ENCODE assay signal across 26 mouse cellular contexts in genomic region chr7:28476191-28476590, GRCm38 (mm10). TPM values are rescaled to one million over a fixed set of nuclear protein-coding genes. Genes with fewer than 3 reads are reported as not detected.
DNase-seq lines count a peak whose midpoint lies in the region; ATAC-seq and TF ChIP-seq lines count a peak whose summit lies in the region.
"Had no signal": no experiment of that assay in that cellular context is flagged by ENCODE, and none has a peak within 500 bp of the region (broad histone marks: within the 10 kb centered on the region; RNA-seq: fewer than 3 reads in every experiment).

No protein-coding gene starts in this region.

- WGBS in forebrain, postnatal 0 days = 95% methylated on average over 6 of the region's 6 CpGs
- WGBS in forebrain, embryonic 13.5 days = 89% methylated on average over 6 of the region's 6 CpGs
- WGBS in liver, embryonic 14.5 days (ENCODE audit: insufficient replicate concordance) = 78% methylated on average over 6 of the region's 6 CpGs
- 85% methylated on average over 6 of the region's 6 CpGs for WGBS in liver, embryonic 11.5 days
- WGBS in midbrain, embryonic 11.5 days = 87% methylated on average over 6 of the region's 6 CpGs
- WGBS in midbrain, embryonic 14.5 days = 94% methylated on average over 6 of the region's 6 CpGs
- WGBS in small intestine, adult 2 months = 88% methylated on average over 6 of the region's 6 CpGs
- 88% methylated on average over 6 of the region's 6 CpGs for WGBS in kidney, embryonic 14.5 days

- H3K9me3 ChIP-seq in forebrain, postnatal 0 days (ENCODE audit: low read length) = no peaks in the 10 kb centered on the region
- H3K9me3 ChIP-seq in forebrain, embryonic 13.5 days (replicated peaks) = no peaks in the 10 kb centered on the region
- H3K9me3 ChIP-seq in liver, embryonic 14.5 days (ENCODE audit: control insufficient read depth, low read length) = no peaks in the 10 kb centered on the region
- H3K9me3 ChIP-seq in liver, embryonic 11.5 days (ENCODE audit: control insufficient read depth, low read length) = no peaks in the 10 kb centered on the region
- no peaks in the 10 kb centered on the region for H3K9me3 ChIP-seq in midbrain, embryonic 11.5 days (ENCODE audit: control insufficient read depth, low read length)
- H3K9me3 ChIP-seq in midbrain, embryonic 14.5 days (ENCODE audit: control insufficient read depth, low read length) = no peaks in the 10 kb centered on the region
- H3K9me3 ChIP-seq in kidney, embryonic 14.5 days (ENCODE audit: control insufficient read depth, low read length) = no peaks in the 10 kb centered on the region
- H3K9me3 ChIP-seq: embryonic facial prominence, embryonic 12.5 days; heart, embryonic 15.5 days; hindbrain, embryonic 10.5 days; hindbrain, embryonic 15.5 days had no signal

- no peaks in the 10 kb centered on the region for H3K36me3 ChIP-seq in forebrain, postnatal 0 days (ENCODE audit: insufficient read depth)
- H3K36me3 ChIP-seq in forebrain, embryonic 13.5 days (ENCODE audit: poor library complexity, severe bottlenecking) = no peaks in the 10 kb centered on the region
- no peaks in the 10 kb centered on the region for H3K36me3 ChIP-seq in liver, embryonic 14.5 days (replicated peaks; ENCODE audit: control insufficient read depth, insufficient read depth, low read depth)
- H3K36me3 ChIP-seq in liver, embryonic 11.5 days (ENCODE audit: control insufficient read depth, insufficient read depth, low read length) = no peaks in the 10 kb centered on the region
- H3K36me3 ChIP-seq in midbrain, embryonic 11.5 days (ENCODE audit: control insufficient read depth, insufficient read depth, low read length) = no peaks in the 10 kb centered on the region
- no peaks in the 10 kb centered on the region for H3K36me3 ChIP-seq in midbrain, embryonic 14.5 days (ENCODE audit: control insufficient read depth, insufficient read depth, low read length)
- no peaks in the 10 kb centered on the region for H3K36me3 ChIP-seq in small intestine, adult 2 months (ENCODE audit: control insufficient read depth, insufficient read depth, low read length)
- no peaks in the 10 kb centered on the region for H3K36me3 ChIP-seq in kidney, embryonic 14.5 days (ENCODE audit: control insufficient read depth, insufficient read depth, low read length)
- H3K36me3 ChIP-seq: embryonic facial prominence, embryonic 12.5 days; heart, embryonic 15.5 days; hindbrain, embryonic 10.5 days; hindbrain, embryonic 15.5 days had no signal

- no peaks in the 10 kb centered on the region for H3K27me3 ChIP-seq in forebrain, postnatal 0 days (ENCODE audit: insufficient read depth, low read length)
- H3K27me3 ChIP-seq in forebrain, embryonic 13.5 days = no peaks in the 10 kb centered on the region
- H3K27me3 ChIP-seq in liver, embryonic 14.5 days (ENCODE audit: control insufficient read depth, insufficient read depth, low read length) = no peaks in the 10 kb centered on the region
- H3K27me3 ChIP-seq in liver, embryonic 11.5 days (replicated peaks; ENCODE audit: control insufficient read depth, insufficient read depth, low read length) = no peaks in the 10 kb centered on the region
- no peaks in the 10 kb centered on the region for H3K27me3 ChIP-seq in midbrain, embryonic 11.5 days (ENCODE audit: control insufficient read depth, insufficient read depth, low read length)
- no peaks in the 10 kb centered on the region for H3K27me3 ChIP-seq in midbrain, embryonic 14.5 days (ENCODE audit: control insufficient read depth, insufficient read depth, low read length)
- H3K27me3 ChIP-seq in small intestine, adult 2 months (ENCODE audit: control insufficient read depth, insufficient read depth, low read length) = 0 out of 2 replicates have a peak, but pooled peaks cover 4% of the 10 kb centered on the region
- no peaks in the 10 kb centered on the region for H3K27me3 ChIP-seq in kidney, embryonic 14.5 days (ENCODE audit: control insufficient read depth, insufficient read depth, low read length)
- H3K27me3 ChIP-seq: embryonic facial prominence, embryonic 12.5 days; heart, embryonic 15.5 days; hindbrain, embryonic 15.5 days had no signal

- no peak overlapping the region for H3K9ac ChIP-seq in forebrain, postnatal 0 days
- no peak overlapping the region for H3K9ac ChIP-seq in forebrain, embryonic 13.5 days
- H3K9ac ChIP-seq in liver, embryonic 14.5 days (replicated peaks) = no peak overlapping the region
- no peak overlapping the region for H3K9ac ChIP-seq in liver, embryonic 11.5 days (ENCODE audit: low read depth, low read length)
- H3K9ac ChIP-seq in midbrain, embryonic 11.5 days (ENCODE audit: low read length) = no peak overlapping the region
- no peak overlapping the region for H3K9ac ChIP-seq in midbrain, embryonic 14.5 days (replicated peaks; ENCODE audit: low read length)
- no peak overlapping the region for H3K9ac ChIP-seq in kidney, embryonic 14.5 days (ENCODE audit: low read depth, low read length)
- H3K9ac ChIP-seq: embryonic facial prominence, embryonic 12.5 days; heart, embryonic 15.5 days; hindbrain, embryonic 15.5 days had no signal

- no peak overlapping the region for H3K4me3 ChIP-seq in forebrain, postnatal 0 days (ENCODE audit: low read depth, low read length)
- H3K4me3 ChIP-seq in forebrain, embryonic 13.5 days = no peak overlapping the region
- H3K4me3 ChIP-seq in liver, embryonic 14.5 days (ENCODE audit: insufficient read depth in 1 of 2, low read depth in 2 of 2, low read length in 2 of 2) = no peak overlapping the region
- no peak overlapping the region for H3K4me3 ChIP-seq in liver, embryonic 11.5 days (ENCODE audit: low read depth, low read length)
- no peak overlapping the region for H3K4me3 ChIP-seq in midbrain, embryonic 11.5 days (ENCODE audit: low read depth, low read length)
- H3K4me3 ChIP-seq in midbrain, embryonic 14.5 days (replicated peaks; ENCODE audit: low read depth, low read length) = no peak overlapping the region
- H3K4me3 ChIP-seq in small intestine, adult 2 months (ENCODE audit: low read depth, low read length) = no peak overlapping the region
- H3K4me3 ChIP-seq in kidney, embryonic 14.5 days (ENCODE audit: low read length) = no peak overlapping the region
- H3K4me3 ChIP-seq: embryonic facial prominence, embryonic 12.5 days; heart, adult 2 months; heart, embryonic 15.5 days; hindbrain, embryonic 10.5 days; hindbrain, embryonic 15.5 days had no signal

- TF ChIP-seq POLR2A in small intestine, adult 2 months (IDR thresholded peaks at IDR 0.05; ENCODE audit: low read depth, low read length) = no peak

- 0 out of 2 replicates have a peak, but pooled peaks have one; percentile 12 for TF ChIP-seq CTCF in forebrain, postnatal 0 days (IDR thresholded peaks at IDR 0.05; ENCODE audit: low read depth)
- peak; percentile 16; the same call in 1 of the 2 replicates for TF ChIP-seq CTCF in liver, embryonic 14.5 days (IDR thresholded peaks at IDR 0.05; ENCODE audit: low read depth)
- peak; percentile 9; the same call in 1 of the 2 replicates for TF ChIP-seq CTCF in small intestine, adult 2 months (IDR thresholded peaks at IDR 0.05; ENCODE audit: extremely low read depth, insufficient read length, insufficient replicate concordance, low read depth, low read length)

- no peak for TF ChIP-seq EP300 in liver, embryonic 14.5 days (IDR thresholded peaks at IDR 0.05; ENCODE audit: low read depth)

- H3K4me2 ChIP-seq in forebrain, postnatal 0 days (ENCODE audit: low read depth) = no peak overlapping the region
- H3K4me2 ChIP-seq in forebrain, embryonic 13.5 days = no peak overlapping the region
- H3K4me2 ChIP-seq in liver, embryonic 14.5 days (ENCODE audit: low read depth) = no peak overlapping the region
- H3K4me2 ChIP-seq in liver, embryonic 11.5 days = no peak overlapping the region
- no peak overlapping the region for H3K4me2 ChIP-seq in midbrain, embryonic 11.5 days
- no peak overlapping the region for H3K4me2 ChIP-seq in midbrain, embryonic 14.5 days (ENCODE audit: low read length)
- H3K4me2 ChIP-seq in kidney, embryonic 14.5 days (replicated peaks; ENCODE audit: low read depth, low read length) = no peak overlapping the region
- H3K4me2 ChIP-seq: embryonic facial prominence, embryonic 12.5 days; heart, embryonic 11.5 days; heart, embryonic 15.5 days; hindbrain, embryonic 15.5 days had no signal

- ATAC-seq in forebrain, postnatal 0 days = no peak
- no peak for ATAC-seq in forebrain, embryonic 13.5 days
- ATAC-seq in liver, embryonic 14.5 days (ENCODE audit: insufficient read depth) = no peak
- no peak for ATAC-seq in liver, embryonic 11.5 days (replicated peaks; ENCODE audit: low FRiP score)
- ATAC-seq in midbrain, embryonic 11.5 days (ENCODE audit: low FRiP score) = no peak
- ATAC-seq in midbrain, embryonic 14.5 days (ENCODE audit: low FRiP score, low TSS enrichment) = no peak
- ATAC-seq in kidney, embryonic 14.5 days (ENCODE audit: low FRiP score, low TSS enrichment) = no peak
- ATAC-seq: forebrain, embryonic 16.5 days had no signal

- H3K4me1 ChIP-seq in forebrain, postnatal 0 days (ENCODE audit: insufficient read depth) = no peaks in the 10 kb centered on the region
- H3K4me1 ChIP-seq in forebrain, embryonic 13.5 days = no peaks in the 10 kb centered on the region
- no peaks in the 10 kb centered on the region for H3K4me1 ChIP-seq in liver, embryonic 14.5 days (replicated peaks; ENCODE audit: control insufficient read depth in 2 of 2, insufficient read depth in 2 of 2, low read length in 1 of 2)
- no peaks in the 10 kb centered on the region for H3K4me1 ChIP-seq in liver, embryonic 11.5 days (replicated peaks; ENCODE audit: control insufficient read depth, insufficient read depth, low read length)
- no peaks in the 10 kb centered on the region for H3K4me1 ChIP-seq in midbrain, embryonic 11.5 days (ENCODE audit: control insufficient read depth, insufficient read depth, low read length)
- H3K4me1 ChIP-seq in midbrain, embryonic 14.5 days (ENCODE audit: control insufficient read depth, insufficient read depth, low read length) = no peaks in the 10 kb centered on the region
- peaks cover 11% of the 10 kb centered on the region for H3K4me1 ChIP-seq in small intestine, adult 2 months (ENCODE audit: control insufficient read depth, insufficient read depth, insufficient read length, low read length)
- no peaks in the 10 kb centered on the region for H3K4me1 ChIP-seq in kidney, embryonic 14.5 days (ENCODE audit: control insufficient read depth, insufficient read depth, low read length)
- H3K4me1 ChIP-seq: embryonic facial prominence, embryonic 12.5 days; hindbrain, embryonic 15.5 days had no signal

- H3K27ac ChIP-seq in forebrain, postnatal 0 days (ENCODE audit: low read depth, low read length) = no peak overlapping the region
- H3K27ac ChIP-seq in forebrain, embryonic 13.5 days = no peak overlapping the region
- H3K27ac ChIP-seq in liver, embryonic 14.5 days = no peak overlapping the region
- H3K27ac ChIP-seq in liver, embryonic 11.5 days (ENCODE audit: low read depth, low read length) = no peak overlapping the region
- no peak overlapping the region for H3K27ac ChIP-seq in midbrain, embryonic 11.5 days (ENCODE audit: low read depth, low read length)
- H3K27ac ChIP-seq in midbrain, embryonic 14.5 days (replicated peaks; ENCODE audit: low read depth, low read length) = no peak overlapping the region
- no peak overlapping the region for H3K27ac ChIP-seq in small intestine, adult 2 months (ENCODE audit: insufficient read depth, low read depth, low read length)
- H3K27ac ChIP-seq in kidney, embryonic 14.5 days (ENCODE audit: low read depth, low read length) = no peak overlapping the region
- H3K27ac ChIP-seq: embryonic facial prominence, embryonic 12.5 days; heart, adult 2 months; heart, embryonic 15.5 days; hindbrain, embryonic 10.5 days; hindbrain, embryonic 15.5 days had no signal

- no peak for DNase-seq in forebrain, postnatal 0 days
- DNase-seq in liver, embryonic 14.5 days (ENCODE audit: low read depth in 3 of 3, low spot score in 3 of 3) = no peak
- DNase-seq in liver, embryonic 11.5 days (ENCODE audit: low spot score) = no peak
- DNase-seq in midbrain, embryonic 11.5 days (ENCODE audit: low spot score, missing footprints) = peak; percentile 59
- no peak for DNase-seq in midbrain, embryonic 14.5 days
- DNase-seq: adrenal gland, adult 8-10 months; adrenal gland, postnatal 36 days; cerebellum, adult 2 months; cerebellum, postnatal 14 days; gastrocnemius, postnatal 14 days; heart, adult 2 months had no signal

RNA-seq across cellular contexts. Expression of gene Lrfn1, which starts 24.4 kb away (rescaled TPM):
- total RNA-seq in forebrain, postnatal 0 days (2014; rRNA removed) = 57.7 and 88.3 TPM in 2 replicates
- 16.0 and 21.2 TPM in 2 replicates for polyA plus RNA-seq in forebrain, postnatal 0 days (2015; fragmentation: Nextera tagmentation; extraction: Ambion mirVana)
- polyA plus RNA-seq in forebrain, embryonic 13.5 days (2015; fragmentation: Nextera tagmentation; extraction: Ambion mirVana) = 5.9 and 6.1 TPM in 2 replicates
- 0.41 and 0.58 TPM in 2 replicates for polyA plus RNA-seq in liver, embryonic 14.5 days (2012; rRNA removed)
- 0.15 TPM in 1 of 2 replicates, not detected in the other for polyA plus RNA-seq in liver, embryonic 14.5 days (2014; fragmentation: Nextera tagmentation; extraction: Ambion mirVana)
- polyA plus RNA-seq in liver, embryonic 11.5 days (2014; fragmentation: Nextera tagmentation; extraction: Ambion mirVana) = 1.7 TPM in 2 replicates
- 4.5 and 5.0 TPM in 2 replicates for polyA plus RNA-seq in midbrain, embryonic 11.5 days (2014; fragmentation: Nextera tagmentation; extraction: Ambion mirVana)
- 18.3 and 19.9 TPM in 2 replicates for polyA plus RNA-seq in midbrain, embryonic 14.5 days (2014; fragmentation: Nextera tagmentation; extraction: Ambion mirVana)
- 0.91 and 1.4 TPM in 2 replicates for polyA plus RNA-seq in small intestine, adult 2 months (2012; rRNA removed)
- polyA plus RNA-seq in kidney, embryonic 14.5 days (2014; fragmentation: Nextera tagmentation; extraction: Ambion mirVana) = 3.2 and 4.9 TPM in 2 replicates
- polyA plus RNA-seq: C2C12 had no signal

RNA-seq across cellular contexts. Expression of gene Ifnl2, which starts 34.1 kb away (rescaled TPM):
- total RNA-seq in forebrain, postnatal 0 days (2014; rRNA removed) = not detected in 2 replicates
- polyA plus RNA-seq in forebrain, postnatal 0 days (2015; fragmentation: Nextera tagmentation; extraction: Ambion mirVana) = not detected in 2 replicates
- polyA plus RNA-seq in forebrain, embryonic 13.5 days (2015; fragmentation: Nextera tagmentation; extraction: Ambion mirVana) = not detected in 2 replicates
- polyA plus RNA-seq in liver, embryonic 14.5 days (2012; rRNA removed) = not detected in 2 replicates
- polyA plus RNA-seq in liver, embryonic 14.5 days (2014; fragmentation: Nextera tagmentation; extraction: Ambion mirVana) = not detected in 2 replicates
- not detected in 2 replicates for polyA plus RNA-seq in liver, embryonic 11.5 days (2014; fragmentation: Nextera tagmentation; extraction: Ambion mirVana)
- polyA plus RNA-seq in midbrain, embryonic 11.5 days (2014; fragmentation: Nextera tagmentation; extraction: Ambion mirVana) = not detected in 2 replicates
- not detected in 2 replicates for polyA plus RNA-seq in midbrain, embryonic 14.5 days (2014; fragmentation: Nextera tagmentation; extraction: Ambion mirVana)
- not detected in 2 replicates for polyA plus RNA-seq in small intestine, adult 2 months (2012; rRNA removed)
- not detected in 2 replicates for polyA plus RNA-seq in kidney, embryonic 14.5 days (2014; fragmentation: Nextera tagmentation; extraction: Ambion mirVana)
- total RNA-seq: adrenal gland, postnatal 36 days; gastrocnemius, adult 18-20 months; gastrocnemius, postnatal 14 days; heart, adult 2 months; heart, postnatal 25 days had no signal
- polyA plus RNA-seq: C2C12; cerebellum, adult 2 months; cortical plate, adult 2 months; embryonic facial prominence, embryonic 12.5 days; forebrain, embryonic 11.5 days; forebrain, embryonic 16.5 days; gonadal fat pad, adult 2 months; heart, adult 2 months; heart, embryonic 11.5 days; heart, embryonic 15.5 days; hindbrain, embryonic 10.5 days; hindbrain, embryonic 15.5 days had no signal

RNA-seq across cellular contexts. Expression of gene Gmfg, which starts 38.9 kb away (rescaled TPM):
- 2.6 and 3.8 TPM in 2 replicates for total RNA-seq in forebrain, postnatal 0 days (2014; rRNA removed)
- polyA plus RNA-seq in forebrain, postnatal 0 days (2015; fragmentation: Nextera tagmentation; extraction: Ambion mirVana) = 5.8 and 6.7 TPM in 2 replicates
- polyA plus RNA-seq in forebrain, embryonic 13.5 days (2015; fragmentation: Nextera tagmentation; extraction: Ambion mirVana) = 2.5 and 2.8 TPM in 2 replicates
- polyA plus RNA-seq in liver, embryonic 14.5 days (2012; rRNA removed) = 13.1 and 22.2 TPM in 2 replicates
- polyA plus RNA-seq in liver, embryonic 14.5 days (2014; fragmentation: Nextera tagmentation; extraction: Ambion mirVana) = 31.4 and 39.3 TPM in 2 replicates
- polyA plus RNA-seq in liver, embryonic 11.5 days (2014; fragmentation: Nextera tagmentation; extraction: Ambion mirVana) = 49.4 and 49.7 TPM in 2 replicates
- polyA plus RNA-seq in midbrain, embryonic 11.5 days (2014; fragmentation: Nextera tagmentation; extraction: Ambion mirVana) = 6.3 and 7.5 TPM in 2 replicates
- 1.7 and 5.1 TPM in 2 replicates for polyA plus RNA-seq in midbrain, embryonic 14.5 days (2014; fragmentation: Nextera tagmentation; extraction: Ambion mirVana)
- 5.6 and 7.0 TPM in 2 replicates for polyA plus RNA-seq in small intestine, adult 2 months (2012; rRNA removed)
- 11.8 and 17.9 TPM in 2 replicates for polyA plus RNA-seq in kidney, embryonic 14.5 days (2014; fragmentation: Nextera tagmentation; extraction: Ambion mirVana)
- polyA plus RNA-seq: C2C12 had no signal

RNA-seq across cellular contexts. Expression of gene Ifnl3, which starts 46.4 kb away (rescaled TPM):
- total RNA-seq in forebrain, postnatal 0 days (2014; rRNA removed) = not detected in 2 replicates
- not detected in 2 replicates for polyA plus RNA-seq in forebrain, postnatal 0 days (2015; fragmentation: Nextera tagmentation; extraction: Ambion mirVana)
- not detected in 2 replicates for polyA plus RNA-seq in forebrain, embryonic 13.5 days (2015; fragmentation: Nextera tagmentation; extraction: Ambion mirVana)
- not detected in 2 replicates for polyA plus RNA-seq in liver, embryonic 14.5 days (2012; rRNA removed)
- not detected in 2 replicates for polyA plus RNA-seq in liver, embryonic 14.5 days (2014; fragmentation: Nextera tagmentation; extraction: Ambion mirVana)
- not detected in 2 replicates for polyA plus RNA-seq in liver, embryonic 11.5 days (2014; fragmentation: Nextera tagmentation; extraction: Ambion mirVana)
- not detected in 2 replicates for polyA plus RNA-seq in midbrain, embryonic 11.5 days (2014; fragmentation: Nextera tagmentation; extraction: Ambion mirVana)
- polyA plus RNA-seq in midbrain, embryonic 14.5 days (2014; fragmentation: Nextera tagmentation; extraction: Ambion mirVana) = not detected in 2 replicates
- polyA plus RNA-seq in small intestine, adult 2 months (2012; rRNA removed) = not detected in 2 replicates
- polyA plus RNA-seq in kidney, embryonic 14.5 days (2014; fragmentation: Nextera tagmentation; extraction: Ambion mirVana) = not detected in 2 replicates
- total RNA-seq: adrenal gland, adult 8-10 months; adrenal gland, postnatal 36 days; gastrocnemius, adult 18-20 months; gastrocnemius, postnatal 14 days; heart, adult 2 months; heart, postnatal 25 days had no signal
- polyA plus RNA-seq: C2C12; cerebellum, adult 2 months; cortical plate, adult 2 months; embryonic facial prominence, embryonic 12.5 days; forebrain, embryonic 11.5 days; forebrain, embryonic 16.5 days; gonadal fat pad, adult 2 months; heart, adult 2 months; heart, embryonic 11.5 days; heart, embryonic 15.5 days; hindbrain, embryonic 10.5 days; hindbrain, embryonic 15.5 days had no signal
